Mouse (Mus musculus) neural tube, embryonic 13.5 days (tissue): ENCODE data around the gene Aagab. TPM values are rescaled to one million over a fixed set of nuclear protein-coding genes. Genes with fewer than 3 reads are reported as not detected.

Experiments used
- ATAC-seq: fragments of 200-750 bp; cut with Nextera tagmentation; 2 replicates; pipeline ENCODE4 v1.8.0; 2017; ENCODE audit warnings: low read depth, mild to moderate bottlenecking, moderate TSS enrichment, moderate library complexity
- H3K27ac ChIP-seq: fragments of 300-500 bp; sonication (generic); replicated peaks from 2 replicates; pipeline ENCODE4 v1.5.1; 2015; ENCODE audit warnings: moderate library complexity, mild to moderate bottlenecking, inconsistent platforms
- H3K27me3 ChIP-seq: fragments of 300-500 bp; sonication (generic); 2 replicates; pipeline ENCODE4 v1.6.1; 2015; ENCODE audit warnings: mild to moderate bottlenecking, inconsistent platforms
- H3K36me3 ChIP-seq: fragments of 300-500 bp; sonication (generic); 2 replicates; pipeline ENCODE4 v1.6.1; 2015; ENCODE audit warnings: mild to moderate bottlenecking, inconsistent platforms
- H3K4me1 ChIP-seq: fragments of 300-500 bp; sonication (generic); replicated peaks from 2 replicates; pipeline ENCODE4 v1.6.1; 2015; ENCODE audit warnings: inconsistent platforms
- H3K4me2 ChIP-seq: fragments of 300-500 bp; sonication (generic); 2 replicates; pipeline ENCODE4 v1.6.1; 2015; ENCODE audit warnings: inconsistent platforms, mild to moderate bottlenecking, moderate library complexity
- H3K4me3 ChIP-seq: fragments of 300-500 bp; sonication (generic); 2 replicates; pipeline ENCODE4 v1.5.1; 2015; ENCODE audit warnings: mild to moderate bottlenecking, inconsistent platforms
- H3K9ac ChIP-seq: fragments of 300-500 bp; sonication (generic); 2 replicates; pipeline ENCODE4 v1.6.1; 2015; ENCODE audit warnings: moderate library complexity, mild to moderate bottlenecking, inconsistent platforms
- H3K9me3 ChIP-seq: fragments of 300-500 bp; sonication (generic); 2 replicates; pipeline ENCODE4 v1.6.1; 2016; ENCODE audit warnings: inconsistent platforms
- WGBS: fragments of 180-500 bp; shearing (Covaris S2); methylation state at CpG from one replicate; pipeline ENCODE4 v1.1.7; 2015; 5-methylcytosine and 5-hydroxymethylcytosine counted together
- polyA plus RNA-seq: library from polyadenylated mRNA; unstranded; fragments of >200 nt; fragmentation: Nextera tagmentation; extraction: Ambion mirVana; gene quantifications from 2 replicates; pipeline ENCODE4 v1.2.1, GENCODE M21; 2015

Aagab gene
- polyA plus RNA-seq, 1 experiment from 2014 or later = 53.5 TPM

DNA sequence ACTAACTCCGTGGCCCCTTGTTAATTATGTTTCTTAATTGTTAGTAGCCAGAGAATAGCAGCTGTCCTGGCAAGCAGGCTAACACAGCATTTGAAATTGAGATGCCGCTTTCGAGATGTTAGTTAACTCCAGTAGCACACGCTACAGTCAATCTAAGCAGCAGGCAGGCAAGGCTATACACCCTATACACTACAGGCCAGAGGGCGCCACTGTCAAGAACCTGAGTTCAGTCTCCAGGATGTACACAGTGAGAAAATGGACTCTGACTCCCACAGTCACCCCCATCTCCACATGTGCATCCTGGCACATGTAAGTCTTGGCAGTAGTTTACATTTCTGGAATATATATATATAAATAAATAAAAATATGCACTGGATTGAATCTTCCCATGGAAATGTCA is 22.8 kb upstream of the Aagab start:
- no peaks in the 10 kb centered on the region for H3K27me3 ChIP-seq
- H3K4me1 ChIP-seq = no peaks in the 10 kb centered on the region
- no peaks in the 10 kb centered on the region for H3K9me3 ChIP-seq
- H3K4me2 ChIP-seq = no peak overlapping the region
- ATAC-seq = no peak
- H3K27ac ChIP-seq = no peak overlapping the region
- H3K36me3 ChIP-seq = no peaks in the 10 kb centered on the region
- H3K9ac ChIP-seq = no peak overlapping the region
- WGBS = 82% methylated on average over 5 of the region's 5 CpGs
- no peak overlapping the region for H3K4me3 ChIP-seq

DNA sequence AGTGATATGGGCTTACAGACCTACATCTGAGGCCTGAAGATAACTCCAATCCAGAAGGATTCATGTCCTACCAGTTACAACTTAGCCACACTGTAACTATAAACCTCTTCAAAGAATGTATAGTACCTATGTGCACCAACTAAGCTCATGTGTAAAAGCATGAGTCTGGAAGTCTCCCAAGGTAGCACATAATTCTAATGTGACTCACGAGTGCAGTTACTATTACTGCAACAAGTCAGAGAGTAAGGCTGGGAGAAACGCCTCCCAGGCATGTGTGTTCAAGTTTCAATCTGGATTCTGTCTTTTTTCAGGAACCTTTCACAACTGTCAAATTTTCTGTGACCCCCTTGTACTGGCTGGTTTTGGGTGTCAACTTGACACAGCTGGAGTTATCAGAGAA is 22.4 kb upstream of the Aagab start:
- H3K27me3 ChIP-seq = no peaks in the 10 kb centered on the region
- no peak overlapping the region for H3K4me2 ChIP-seq
- no peaks in the 10 kb centered on the region for H3K9me3 ChIP-seq
- no peaks in the 10 kb centered on the region for H3K36me3 ChIP-seq
- ATAC-seq = no peak
- H3K4me3 ChIP-seq = no peak overlapping the region
- no peak overlapping the region for H3K27ac ChIP-seq
- H3K4me1 ChIP-seq = no peaks in the 10 kb centered on the region
- 84% methylated on average over 2 of the region's 2 CpGs for WGBS
- no peak overlapping the region for H3K9ac ChIP-seq

DNA sequence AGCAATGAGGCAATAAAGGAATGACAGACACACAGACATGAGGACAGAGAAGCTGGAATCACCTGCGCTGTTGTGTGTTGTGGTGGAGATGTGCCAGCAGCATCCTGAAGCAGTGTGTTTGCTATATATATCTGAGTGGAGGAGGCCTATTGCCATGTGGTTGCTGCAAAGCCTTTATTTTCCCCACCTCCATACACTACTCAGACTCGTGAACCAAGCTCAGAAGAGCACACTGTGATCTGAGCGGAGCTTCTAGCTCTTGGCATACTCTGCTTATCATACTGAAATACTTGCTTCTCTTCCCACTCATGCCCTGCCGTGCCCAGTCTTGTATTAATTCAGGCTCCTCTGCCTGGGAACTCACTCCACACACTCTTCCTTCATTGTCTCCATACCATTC is 20.7 kb upstream of the Aagab start:
- ATAC-seq = no peak
- 86% methylated on average over 4 of the region's 4 CpGs for WGBS

DNA sequence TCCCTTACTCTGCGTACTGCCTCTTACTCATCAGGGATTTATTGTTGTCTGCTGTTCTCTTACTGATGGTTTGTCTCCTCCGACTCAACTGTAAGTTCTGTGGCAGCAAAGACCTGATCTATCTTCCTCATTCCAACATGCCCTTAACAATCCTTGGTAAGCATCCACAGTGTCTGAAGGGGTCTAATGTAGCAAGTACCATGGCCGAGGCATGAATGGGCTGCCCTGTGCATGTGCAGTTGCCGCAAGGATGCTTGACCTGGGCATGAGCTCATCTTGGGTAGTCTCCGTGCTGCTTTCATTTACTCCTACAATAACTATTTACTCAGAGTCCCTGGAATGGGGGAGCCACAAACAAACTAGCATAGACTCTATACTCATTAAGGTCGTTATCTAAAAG is 17.2 kb upstream of the Aagab start:
- Histone ChIP-seq H3K4me1 (no peaks in the 10 kb centered on the region), H3K9ac (no peak overlapping the region), H3K9me3 (peaks cover 13% of the 10 kb centered on the region), H3K27ac (no peak overlapping the region), H3K4me2 (no peak overlapping the region), H3K27me3 (no peaks in the 10 kb centered on the region), H3K36me3 (no peaks in the 10 kb centered on the region), H3K4me3 (no peak overlapping the region)
- 90% methylated on average over 6 of the region's 6 CpGs for WGBS
- no peak for ATAC-seq

More for the DNA sequence above, 20.7 kb upstream of the Aagab start:
- H3K4me2 ChIP-seq = no peak overlapping the region
- peaks cover 9% of the 10 kb centered on the region for H3K9me3 ChIP-seq
- no peaks in the 10 kb centered on the region for H3K4me1 ChIP-seq
- H3K9ac ChIP-seq = no peak overlapping the region
- no peak overlapping the region for H3K4me3 ChIP-seq
- no peak overlapping the region for H3K27ac ChIP-seq
- H3K36me3 ChIP-seq = no peaks in the 10 kb centered on the region
- no peaks in the 10 kb centered on the region for H3K27me3 ChIP-seq

DNA sequence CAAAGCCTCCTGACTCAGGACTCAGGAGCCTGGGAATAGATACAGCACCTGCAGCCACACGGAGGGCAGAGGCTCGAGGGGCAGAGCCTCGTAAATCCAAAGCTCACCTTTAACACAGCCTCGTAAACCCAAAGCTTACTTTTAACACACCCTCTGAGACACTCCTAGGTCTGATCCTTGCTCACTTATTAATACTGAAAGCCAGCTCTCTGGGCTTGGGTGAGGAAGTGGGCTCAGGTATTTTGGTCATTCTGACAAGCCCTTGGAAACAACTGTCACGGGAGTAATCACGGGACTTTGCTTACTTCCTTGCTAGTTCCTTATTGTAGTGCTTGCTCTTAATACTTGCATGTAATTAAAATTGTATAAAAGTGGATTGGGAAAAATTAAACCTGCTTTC is 13.3 kb upstream of the Aagab start:
- Histone ChIP-seq H3K27ac (no peak overlapping the region), H3K4me3 (no peak overlapping the region), H3K4me2 (no peak overlapping the region), H3K9me3 (peaks cover 13% of the 10 kb centered on the region), H3K27me3 (no peaks in the 10 kb centered on the region), H3K36me3 (no peaks in the 10 kb centered on the region), H3K4me1 (no peaks in the 10 kb centered on the region), H3K9ac (no peak overlapping the region)
- no peak for ATAC-seq
- WGBS = 65% methylated on average over 6 of the region's 6 CpGs

DNA sequence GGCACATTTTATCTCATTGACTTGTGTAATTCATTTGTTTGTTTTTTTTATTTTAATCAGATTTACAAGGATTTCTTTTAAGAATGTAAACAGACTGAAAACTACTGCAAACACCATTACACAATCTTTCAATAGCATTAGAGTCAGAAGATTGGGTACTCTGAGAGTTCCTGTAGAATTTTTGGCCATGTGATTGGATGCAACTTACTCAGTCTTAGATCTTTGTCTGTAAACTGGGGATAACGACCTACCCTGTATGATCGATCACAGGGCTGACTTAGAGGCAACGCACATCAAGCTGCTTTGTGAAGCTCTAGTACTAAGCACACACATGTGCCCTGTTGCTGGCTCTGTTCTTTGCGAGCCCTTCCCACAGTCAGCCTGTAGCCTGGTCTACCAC is 11.9 kb upstream of the Aagab start:
- Histone ChIP-seq H3K9ac (no peak overlapping the region), H3K27ac (no peak overlapping the region), H3K9me3 (peaks cover 13% of the 10 kb centered on the region), H3K4me2 (no peak overlapping the region), H3K4me1 (0 out of 2 replicates have a peak, but pooled peaks cover 7% of the 10 kb centered on the region), H3K36me3 (no peaks in the 10 kb centered on the region), H3K27me3 (no peaks in the 10 kb centered on the region), H3K4me3 (no peak overlapping the region)
- WGBS = 97% methylated on average over 4 of the region's 4 CpGs
- no peak for ATAC-seq

DNA sequence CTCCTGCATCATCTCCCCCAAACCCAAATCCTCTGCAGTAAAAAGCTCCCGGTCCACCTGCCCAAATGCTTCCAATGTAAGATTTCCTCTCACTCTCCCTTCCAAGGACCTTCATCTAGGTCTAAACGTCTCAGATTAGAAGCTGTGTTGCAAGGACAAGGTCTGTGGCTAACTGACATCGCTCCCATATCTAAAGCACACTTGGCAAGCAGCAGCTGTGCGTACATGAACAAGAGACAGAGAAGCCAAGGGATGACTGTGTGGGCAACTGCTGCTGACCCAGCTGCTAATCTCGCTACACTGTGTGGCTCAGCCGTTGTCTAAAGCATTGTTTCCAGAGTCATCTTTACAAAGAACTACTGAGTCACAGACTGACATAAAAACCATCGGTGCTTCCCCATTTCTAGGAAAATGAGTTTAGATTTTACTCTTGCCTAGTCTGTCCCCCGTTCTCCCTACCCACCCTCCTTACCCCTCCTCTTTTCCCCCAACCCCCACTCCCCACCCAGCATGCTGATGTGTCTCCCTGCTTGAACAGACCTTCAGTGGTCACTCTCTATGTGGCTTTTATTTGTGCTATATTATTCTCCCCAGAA is 10.7 kb upstream of the Aagab start:
- Histone ChIP-seq H3K27me3 (no peaks in the 10 kb centered on the region), H3K9me3 (peaks cover 5% of the 10 kb centered on the region; the same call in 1 of the 2 replicates), H3K4me2 (no peak overlapping the region), H3K9ac (no peak overlapping the region), H3K4me1 (0 out of 2 replicates have a peak, but pooled peaks cover 8% of the 10 kb centered on the region), H3K36me3 (no peaks in the 10 kb centered on the region), H3K4me3 (no peak overlapping the region), H3K27ac (no peak overlapping the region)
- no peak for ATAC-seq
- whole genome bisulfite sequencing = 87% methylated on average over 8 of the region's 8 CpGs

DNA sequence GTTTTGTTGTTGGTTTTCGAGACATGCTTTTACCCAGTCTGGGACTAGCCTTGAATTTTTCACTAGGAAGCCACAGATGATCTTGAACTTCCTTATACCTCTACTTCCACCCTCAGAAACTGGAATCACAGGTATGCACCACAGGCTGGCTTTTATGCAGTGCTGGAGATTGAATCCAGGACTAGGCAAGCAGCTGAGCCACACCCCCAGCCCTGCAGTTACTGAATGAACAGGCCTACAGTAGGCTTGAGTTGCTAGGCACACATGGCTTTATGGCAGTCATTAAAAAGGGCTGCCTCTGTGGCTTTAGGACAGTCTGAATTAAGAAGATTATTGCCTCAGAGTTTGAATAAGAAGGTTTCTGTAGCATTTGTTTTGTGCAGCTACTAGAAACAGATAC is 7.4 kb upstream of the Aagab start:
- no peak for ATAC-seq
- no peak overlapping the region for H3K4me3 ChIP-seq
- H3K9me3 ChIP-seq = no peaks in the 10 kb centered on the region
- H3K27me3 ChIP-seq = no peaks in the 10 kb centered on the region
- 100% methylated on average over 1 of the region's 1 CpGs for WGBS
- no peak overlapping the region for H3K27ac ChIP-seq
- H3K4me1 ChIP-seq = 0 out of 2 replicates have a peak, but pooled peaks cover 8% of the 10 kb centered on the region
- no peaks in the 10 kb centered on the region for H3K36me3 ChIP-seq
- no peak overlapping the region for H3K9ac ChIP-seq
- no peak overlapping the region for H3K4me2 ChIP-seq

DNA sequence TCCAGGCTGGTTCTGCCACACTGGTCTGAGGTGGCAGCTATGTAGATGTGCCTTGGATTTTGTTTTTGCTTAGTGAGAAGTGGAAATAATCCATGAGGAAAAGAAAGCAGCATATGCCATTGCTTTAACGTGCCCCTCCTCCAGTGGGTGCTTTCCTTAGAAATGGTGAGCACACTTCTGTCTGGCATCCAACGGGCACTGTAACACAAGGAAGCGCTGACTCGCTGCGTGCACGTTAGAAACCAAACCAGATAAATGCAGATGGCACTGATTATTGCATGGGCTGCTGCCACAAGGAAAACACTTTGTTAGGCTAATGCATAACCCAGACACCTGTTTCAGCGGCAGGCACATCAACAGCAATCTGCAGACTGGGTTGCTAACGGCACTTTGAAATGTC is 6.8 kb upstream of the Aagab start:
- no peak overlapping the region for H3K9ac ChIP-seq
- H3K9me3 ChIP-seq = no peaks in the 10 kb centered on the region
- no peak overlapping the region for H3K4me3 ChIP-seq
- 84% methylated on average over 8 of the region's 8 CpGs for WGBS
- 0 out of 2 replicates have a peak, but pooled peaks cover 8% of the 10 kb centered on the region for H3K4me1 ChIP-seq
- no peak for ATAC-seq
- no peaks in the 10 kb centered on the region for H3K27me3 ChIP-seq
- H3K27ac ChIP-seq = no peak overlapping the region
- no peak overlapping the region for H3K4me2 ChIP-seq
- H3K36me3 ChIP-seq = no peaks in the 10 kb centered on the region

DNA sequence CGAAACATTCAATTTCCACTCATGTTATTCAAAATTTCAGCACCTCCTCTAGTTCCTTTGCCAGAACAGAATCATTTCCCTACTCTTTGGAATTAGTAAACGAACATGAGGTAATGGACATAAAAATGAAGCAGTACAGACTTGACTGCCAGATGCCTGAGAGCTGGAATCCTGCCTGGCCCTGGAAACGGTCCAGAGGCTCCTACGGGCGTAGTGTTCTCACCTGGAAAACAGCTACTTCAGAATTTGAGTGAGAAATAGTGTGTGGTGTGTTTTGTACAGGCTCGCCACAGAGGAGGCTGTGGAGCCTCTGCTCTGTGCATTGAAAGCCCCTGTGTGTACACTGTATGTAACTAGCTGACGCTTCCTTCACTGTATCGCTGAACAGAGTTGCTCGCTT is 5.8 kb upstream of the Aagab start:
- no peak overlapping the region for H3K4me2 ChIP-seq
- 0 out of 2 replicates have a peak, but pooled peaks cover 8% of the 10 kb centered on the region for H3K4me1 ChIP-seq
- H3K9me3 ChIP-seq = no peaks in the 10 kb centered on the region
- no peaks in the 10 kb centered on the region for H3K27me3 ChIP-seq
- WGBS = 84% methylated on average over 9 of the region's 9 CpGs
- no peak overlapping the region for H3K9ac ChIP-seq
- no peak overlapping the region for H3K4me3 ChIP-seq
- no peak for ATAC-seq
- no peaks in the 10 kb centered on the region for H3K36me3 ChIP-seq
- no peak overlapping the region for H3K27ac ChIP-seq

DNA sequence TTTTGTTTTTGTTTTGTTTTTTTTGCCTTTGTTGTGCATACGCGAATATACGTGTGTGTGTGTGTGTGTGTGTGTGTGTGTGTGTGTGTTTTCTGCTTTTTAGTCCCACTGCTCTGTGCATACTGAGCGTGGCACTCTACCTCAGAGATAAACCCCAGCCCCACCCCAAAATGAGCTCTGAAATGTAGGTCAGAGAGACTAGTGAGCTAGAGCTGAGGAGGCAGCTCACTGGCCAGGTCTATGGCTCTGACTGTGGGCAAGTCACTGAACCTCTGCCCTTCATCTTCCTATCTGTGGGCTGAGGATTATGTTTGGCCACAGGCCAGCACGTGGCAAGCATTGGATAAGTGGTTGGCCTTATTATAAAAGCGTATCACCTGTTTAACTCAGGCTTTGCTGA is 1.4 kb downstream of the Aagab start:
- peak overlapping the region; percentile 80 for H3K4me2 ChIP-seq
- ATAC-seq = no peak
- no peak overlapping the region for H3K4me3 ChIP-seq
- peaks cover 20% of the 10 kb centered on the region for H3K4me1 ChIP-seq
- H3K9ac ChIP-seq = 0 out of 2 replicates have a peak overlapping the region, but pooled peaks have one; percentile 5
- no peaks in the 10 kb centered on the region for H3K27me3 ChIP-seq
- H3K36me3 ChIP-seq = no peaks in the 10 kb centered on the region
- H3K9me3 ChIP-seq = no peaks in the 10 kb centered on the region
- no peak overlapping the region for H3K27ac ChIP-seq
- 69% methylated on average over 6 of the region's 6 CpGs for WGBS

DNA sequence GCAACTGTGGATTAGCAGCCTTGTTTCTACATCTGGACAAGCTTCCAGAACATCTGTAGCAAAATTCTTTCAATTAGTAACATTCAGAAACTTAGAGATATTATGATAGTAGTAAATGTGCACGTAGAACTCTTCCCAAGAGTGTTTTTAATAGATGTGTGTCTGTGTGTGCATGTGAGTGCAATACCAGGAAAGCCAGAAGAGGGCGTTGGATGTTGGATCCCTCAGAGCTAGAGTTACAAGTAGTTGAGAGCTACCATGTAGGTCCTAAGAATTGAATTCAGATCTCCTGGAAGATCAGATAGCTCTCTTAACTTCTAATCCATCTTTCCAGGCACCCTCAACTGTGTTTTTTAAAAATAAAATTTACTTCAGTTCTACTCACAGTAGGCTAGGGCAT is 4.1 kb downstream of the Aagab start:
- Histone ChIP-seq H3K4me2 (no peak overlapping the region), H3K4me3 (no peak overlapping the region), H3K4me1 (peaks cover 43% of the 10 kb centered on the region), H3K9me3 (no peaks in the 10 kb centered on the region), H3K36me3 (no peaks in the 10 kb centered on the region), H3K27me3 (no peaks in the 10 kb centered on the region), H3K9ac (no peak overlapping the region), H3K27ac (no peak overlapping the region)
- no peak for ATAC-seq
- WGBS = 80% methylated on average over 2 of the region's 2 CpGs

DNA sequence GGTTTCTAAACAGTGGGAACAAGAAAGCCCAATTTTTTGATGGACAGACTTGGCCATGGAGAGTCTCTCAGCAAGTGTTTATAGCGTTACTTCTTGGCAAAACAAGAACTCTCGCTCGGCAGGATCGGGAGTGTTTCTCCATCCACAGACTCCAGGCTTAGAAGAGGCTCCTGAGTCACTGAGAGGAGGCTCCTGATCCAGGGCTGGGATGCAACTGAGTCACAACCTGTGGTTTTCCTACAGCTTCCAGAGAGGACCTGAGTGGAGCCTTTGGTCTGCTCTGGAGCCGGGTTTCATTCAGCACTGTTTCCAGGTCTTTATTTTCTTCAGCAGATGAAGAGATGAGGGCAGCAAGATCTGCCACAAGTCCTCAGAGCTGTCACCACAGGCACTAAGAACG is 5.5 kb downstream of the Aagab start:
- WGBS = 89% methylated on average over 6 of the region's 6 CpGs
- Histone ChIP-seq H3K27ac (no peak overlapping the region), H3K4me3 (no peak overlapping the region), H3K9me3 (no peaks in the 10 kb centered on the region), H3K9ac (no peak overlapping the region), H3K4me2 (no peak overlapping the region), H3K36me3 (no peaks in the 10 kb centered on the region), H3K27me3 (no peaks in the 10 kb centered on the region), H3K4me1 (peaks cover 52% of the 10 kb centered on the region)
- no peak for ATAC-seq
